Mouse (Mus musculus): ENCODE measurements at regions not wholly inside any gene's neighbourhood (a gene's known extent, or its start where the extent isn't known, plus 50 kb on each side); places are given as distances from the start of the nearest gene placed in this dataset.
A peak's percentile ranks its signal among the peaks of the same experiment; 100 is the strongest.

GRCm38 (mm10) chr7:129016353-129016752, 240.5 kb upstream of the Plpp4 start:
- DNase-seq (ENCODE audit: low spot score in 2 of 2), result no peak
- intact Hi-C loops (cut with DNase I), result no loop called here

- intact Hi-C loops (cut with DNase I), result no loop called here
- DNase-seq (ENCODE audit: low spot score in 2 of 2), result no peak
These were observed 229.7 kb upstream of the Plpp4 start for GRCm38 (mm10) chr7:129027116-129027515.

GRCm38 (mm10) chr7:129048023-129048422, 208.8 kb upstream of the Plpp4 start:
- intact Hi-C loops (cut with DNase I), result no loop called here
- DNase-seq (ENCODE audit: low spot score in 2 of 2), result no peak

- intact Hi-C loops (cut with DNase I), result no loop called here
- peak; percentile 16 to 20 for DNase-seq (ENCODE audit: low spot score in 2 of 2)
These were observed 207.1 kb upstream of the Plpp4 start for GRCm38 (mm10) chr7:129049726-129050125.

GRCm38 (mm10) chr7:129050675-129051074, 206.2 kb upstream of the Plpp4 start:
- DNase-seq (ENCODE audit: low spot score in 2 of 2), result no peak
- intact Hi-C loops (cut with DNase I), result no loop called here

GRCm38 (mm10) chr7:129066891-129067290, 189.9 kb upstream of the Plpp4 start:
- peak; percentile 37 to 43 for DNase-seq (ENCODE audit: low spot score in 2 of 2)
- intact Hi-C loops (cut with DNase I), result no loop called here

GRCm38 (mm10) chr7:129068137-129068536, 188.7 kb upstream of the Plpp4 start:
- intact Hi-C loops (cut with DNase I), result no loop called here

GRCm38 (mm10) chr7:129079786-129080185, 177.0 kb upstream of the Plpp4 start:
- intact Hi-C loops (cut with DNase I), result no loop called here
- no peak for DNase-seq (ENCODE audit: low spot score in 2 of 2)

More at GRCm38 (mm10) chr7:129068137-129068536, 188.7 kb upstream of the Plpp4 start:
- no peak for DNase-seq (ENCODE audit: low spot score in 2 of 2)

GRCm38 (mm10) chr7:129091441-129091840, 165.4 kb upstream of the Plpp4 start:
- intact Hi-C loops (cut with DNase I), result no loop called here
- DNase-seq (ENCODE audit: low spot score in 2 of 2), result no peak

- no peak for DNase-seq (ENCODE audit: low spot score in 2 of 2)
- intact Hi-C loops (cut with DNase I), result no loop called here
These were observed 160.3 kb upstream of the Plpp4 start for GRCm38 (mm10) chr7:129096374-129097069.

- intact Hi-C loops (cut with DNase I), result no loop called here
- no peak for DNase-seq (ENCODE audit: low spot score in 2 of 2)
These were observed 154.4 kb upstream of the Plpp4 start for GRCm38 (mm10) chr7:129102437-129102836.

GRCm38 (mm10) chr7:129134176-129134575, 122.7 kb upstream of the Plpp4 start:
- DNase-seq (ENCODE audit: low spot score in 2 of 2), result no peak
- intact Hi-C loops (cut with DNase I), result no loop called here

GRCm38 (mm10) chr7:129134661-129135215, 122.1 kb upstream of the Plpp4 start:
- DNase-seq (ENCODE audit: low spot score in 2 of 2), result no peak
- intact Hi-C loops (cut with DNase I), result no loop called here

GRCm38 (mm10) chr7:129137303-129137990, 119.4 kb upstream of the Plpp4 start:
- intact Hi-C loops (cut with DNase I), result no loop called here

GRCm38 (mm10) chr7:129141942-129142598, 114.8 kb upstream of the Plpp4 start:
- intact Hi-C loops (cut with DNase I), result no loop called here
- DNase-seq (ENCODE audit: low spot score in 2 of 2), result no peak

More at GRCm38 (mm10) chr7:129137303-129137990, 119.4 kb upstream of the Plpp4 start:
- no peak for DNase-seq (ENCODE audit: low spot score in 2 of 2)

- DNase-seq (ENCODE audit: low spot score in 2 of 2), result no peak
- intact Hi-C loops (cut with DNase I), result no loop called here
These were observed 114.3 kb upstream of the Plpp4 start for GRCm38 (mm10) chr7:129142599-129142949.

- no peak for DNase-seq (ENCODE audit: low spot score in 2 of 2)
- intact Hi-C loops (cut with DNase I), result no loop called here
These were observed 101.3 kb upstream of the Plpp4 start for GRCm38 (mm10) chr7:129155577-129155976.

GRCm38 (mm10) chr7:129169971-129170370, 86.9 kb upstream of the Plpp4 start:
- intact Hi-C loops (cut with DNase I), result no loop called here

GRCm38 (mm10) chr7:129190933-129191332, 65.9 kb upstream of the Plpp4 start:
- no peak for DNase-seq (ENCODE audit: low spot score in 2 of 2)

More at GRCm38 (mm10) chr7:129169971-129170370, 86.9 kb upstream of the Plpp4 start:
- peak; percentile 19 to 30 for DNase-seq (ENCODE audit: low spot score in 2 of 2)

GRCm38 (mm10) chr7:129207029-129207428, 49.8 kb upstream of the Plpp4 start:
- no peak for DNase-seq (ENCODE audit: low spot score in 2 of 2)
- intact Hi-C loops (cut with DNase I), result no loop called here

More at GRCm38 (mm10) chr7:129190933-129191332, 65.9 kb upstream of the Plpp4 start:
- intact Hi-C loops (cut with DNase I), result no loop called here
